Mouse (Mus musculus): Measurements from ENCODE around the gene Slc9a8.

Gene Slc9a8

GRCm38 (mm10) chr2:167414461-167414860, 7.1 kb upstream of the Slc9a8 start:
- DNase-seq (ENCODE audit: low spot score in 2 of 2) = no peak

- no peak for DNase-seq (ENCODE audit: low spot score in 2 of 2)
These were observed 5.4 kb upstream of the Slc9a8 start for GRCm38 (mm10) chr2:167415970-167416563.

DNA sequence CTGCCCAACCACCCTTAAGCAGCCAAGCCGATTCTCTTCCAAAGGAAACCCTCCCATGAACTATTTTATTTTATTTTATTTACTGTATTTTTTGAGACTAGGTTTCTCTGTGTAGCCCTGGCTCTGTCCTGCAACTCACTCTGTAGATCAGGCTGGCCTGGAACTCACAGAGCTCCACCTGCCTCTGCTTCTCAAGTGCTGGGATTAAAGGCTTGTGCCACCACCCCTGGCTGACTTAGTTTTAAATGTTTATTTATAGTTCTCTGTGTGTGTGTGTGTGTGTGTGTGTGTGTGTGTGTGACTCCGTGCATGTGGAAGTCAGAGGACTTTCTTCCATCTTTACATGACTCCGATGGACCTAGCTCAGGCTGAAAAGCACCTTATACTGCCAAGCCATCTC, 4.5 kb upstream of the Slc9a8 start:
- DNase-seq (ENCODE audit: low spot score in 2 of 2) = no peak

DNA sequence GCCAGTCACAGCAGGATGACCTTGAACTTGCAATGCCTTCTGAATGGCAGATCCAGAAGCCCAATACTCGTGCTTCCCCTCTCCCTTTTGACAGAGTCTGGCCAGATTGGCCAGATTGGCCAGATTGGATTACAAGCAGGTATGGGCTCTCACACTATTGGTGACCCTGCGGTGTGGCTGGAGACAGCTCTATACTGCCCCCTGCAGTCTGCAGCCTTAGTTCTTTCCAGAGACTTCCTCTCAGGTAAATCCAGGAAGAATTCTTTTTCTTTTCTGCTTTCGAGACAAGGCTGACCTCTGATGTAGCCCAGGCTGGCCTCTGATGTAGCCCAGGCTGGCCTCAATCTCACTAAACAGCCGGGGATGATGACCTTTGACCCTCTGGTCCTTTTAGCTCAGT, 3.8 kb upstream of the Slc9a8 start:
- DNase-seq (ENCODE audit: low spot score in 2 of 2) = peak; percentile 66 to 76

DNA sequence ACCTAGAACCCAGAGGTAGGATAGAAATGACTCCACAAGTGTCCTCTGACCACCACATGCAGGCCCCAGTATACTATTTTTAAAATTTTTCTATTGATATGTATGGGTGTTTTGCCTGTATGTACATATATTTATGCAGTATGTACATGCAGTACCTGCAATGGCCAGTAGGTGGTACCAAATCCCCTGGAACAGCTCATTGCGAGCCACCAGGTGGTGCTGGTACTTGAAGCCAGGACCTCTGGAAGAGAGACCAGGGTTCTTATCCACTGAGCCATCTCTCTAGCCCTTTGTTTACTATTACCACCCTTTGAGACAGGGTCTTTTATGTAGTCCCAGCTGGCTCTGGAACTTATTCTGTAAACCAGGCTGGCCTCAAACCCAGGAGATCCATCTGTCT, 2.3 kb upstream of the Slc9a8 start:
- DNase-seq (ENCODE audit: low spot score in 2 of 2) = peak; percentile 87 to 92

- no peak for DNase-seq (ENCODE audit: low spot score in 2 of 2)
These were observed 686 bp upstream of the Slc9a8 start for GRCm38 (mm10) chr2:167420811-167421241.

DNA sequence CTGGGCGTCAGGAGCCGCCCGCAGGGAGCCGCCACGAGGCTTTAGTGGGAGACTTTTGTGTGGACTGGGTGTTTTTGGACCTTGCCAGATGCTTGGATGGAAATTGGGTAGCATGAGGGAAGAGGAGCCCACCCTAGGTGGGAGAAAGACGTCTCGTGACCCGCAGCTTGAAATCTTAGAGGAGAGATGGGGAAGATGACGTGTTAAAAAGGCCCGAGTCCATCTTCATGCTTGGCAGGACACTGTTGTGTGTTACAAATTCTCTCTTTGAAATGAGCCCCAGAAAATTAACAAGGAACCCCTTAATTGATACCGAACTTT, 598 bp downstream of the Slc9a8 start:
- no peak for DNase-seq (ENCODE audit: low spot score in 2 of 2)

DNA sequence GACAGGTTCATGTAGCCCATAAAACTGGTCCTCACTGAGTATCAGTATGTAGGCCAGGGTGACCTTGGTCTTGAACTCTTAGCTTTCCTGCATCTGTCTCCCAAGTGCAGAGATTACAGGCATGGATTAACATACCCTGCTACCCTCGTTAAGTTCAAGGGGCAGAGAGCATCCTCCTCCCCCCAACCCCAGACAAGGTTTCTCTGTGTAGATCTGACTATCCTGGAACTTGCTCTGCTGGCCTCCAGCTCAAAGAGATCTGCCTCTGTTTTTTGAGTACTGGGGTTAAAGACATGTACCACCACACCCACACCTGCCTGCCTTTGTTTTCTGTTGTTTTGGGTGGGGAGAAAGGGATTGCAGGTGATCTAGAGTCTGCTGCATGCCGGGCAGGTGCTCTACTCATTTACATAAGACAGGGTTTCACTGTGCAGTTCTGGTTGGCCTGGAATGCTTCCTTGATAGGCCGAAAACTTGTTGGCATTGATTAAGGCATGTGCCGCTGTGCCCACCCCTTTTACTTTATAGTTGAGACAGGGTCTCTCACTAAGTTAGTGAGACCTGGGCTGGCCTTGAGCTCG, 1.6 kb downstream of the Slc9a8 start:
- DNase-seq (ENCODE audit: low spot score in 2 of 2) = no peak

DNA sequence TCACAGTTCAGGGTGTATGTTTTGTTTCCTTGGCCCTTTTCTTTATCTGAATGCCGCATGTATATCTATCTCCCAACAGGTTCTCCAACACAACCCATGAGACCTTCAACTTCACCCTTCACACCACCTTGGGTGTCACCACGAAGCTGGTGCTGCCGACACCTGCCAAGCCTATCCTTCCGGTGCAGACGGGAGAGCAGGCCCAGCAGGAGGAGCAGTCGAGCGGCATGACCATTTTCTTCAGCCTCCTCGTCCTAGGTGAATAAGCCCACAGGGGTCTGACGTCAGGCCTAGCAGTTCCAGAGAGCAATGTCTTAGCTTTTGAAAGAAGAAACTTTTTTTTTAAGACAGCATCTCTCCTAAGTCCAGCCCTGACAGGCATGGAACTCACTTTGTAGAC, 2.5 kb downstream of the Slc9a8 start:
- DNase-seq (ENCODE audit: low spot score in 2 of 2) = no peak

DNA sequence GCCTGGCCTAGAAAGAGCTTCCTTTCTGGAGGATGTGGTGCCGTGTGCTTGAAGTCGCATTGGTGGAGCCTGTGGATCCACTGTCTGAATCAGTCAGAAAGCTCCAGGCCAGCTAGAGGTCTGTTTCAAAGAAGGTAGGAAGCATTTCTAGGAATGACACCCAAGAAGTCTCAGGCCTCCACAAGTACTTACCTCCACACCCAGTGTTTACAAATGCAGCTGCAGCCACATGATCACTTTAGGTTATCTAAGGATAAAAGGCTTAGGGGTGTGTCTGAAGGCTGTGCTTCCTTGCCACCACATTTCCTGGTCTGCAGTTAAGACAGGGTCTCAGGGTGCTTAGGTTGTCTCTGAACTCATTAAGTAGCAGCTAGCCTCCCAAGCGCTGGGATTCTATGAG, 3.0 kb downstream of the Slc9a8 start:
- DNase-seq (ENCODE audit: low spot score in 2 of 2) = no peak

GRCm38 (mm10) chr2:167425407-167425806, 3.9 kb downstream of the Slc9a8 start:
- DNase-seq (ENCODE audit: low spot score in 2 of 2) = no peak

DNA sequence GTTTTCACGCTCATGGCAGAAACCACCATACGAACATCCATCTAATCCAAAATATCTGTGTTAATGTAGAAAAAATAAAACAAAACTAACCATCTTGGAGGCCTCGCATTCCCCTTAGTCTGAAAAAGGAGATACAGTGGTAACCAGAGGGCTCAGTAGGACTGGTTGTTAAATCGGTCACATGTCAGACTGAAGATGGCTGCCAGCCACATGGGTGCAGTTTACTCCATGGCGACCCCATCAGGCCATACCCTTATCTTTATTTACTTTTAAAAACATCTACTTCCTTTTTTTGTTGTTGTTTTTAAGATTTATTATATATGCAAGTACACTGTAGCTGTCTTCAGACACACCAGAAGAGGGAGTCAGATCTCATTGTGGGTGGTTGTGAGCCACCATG, 8.1 kb downstream of the Slc9a8 start:
- DNase-seq (ENCODE audit: low spot score in 2 of 2) = no peak

DNA sequence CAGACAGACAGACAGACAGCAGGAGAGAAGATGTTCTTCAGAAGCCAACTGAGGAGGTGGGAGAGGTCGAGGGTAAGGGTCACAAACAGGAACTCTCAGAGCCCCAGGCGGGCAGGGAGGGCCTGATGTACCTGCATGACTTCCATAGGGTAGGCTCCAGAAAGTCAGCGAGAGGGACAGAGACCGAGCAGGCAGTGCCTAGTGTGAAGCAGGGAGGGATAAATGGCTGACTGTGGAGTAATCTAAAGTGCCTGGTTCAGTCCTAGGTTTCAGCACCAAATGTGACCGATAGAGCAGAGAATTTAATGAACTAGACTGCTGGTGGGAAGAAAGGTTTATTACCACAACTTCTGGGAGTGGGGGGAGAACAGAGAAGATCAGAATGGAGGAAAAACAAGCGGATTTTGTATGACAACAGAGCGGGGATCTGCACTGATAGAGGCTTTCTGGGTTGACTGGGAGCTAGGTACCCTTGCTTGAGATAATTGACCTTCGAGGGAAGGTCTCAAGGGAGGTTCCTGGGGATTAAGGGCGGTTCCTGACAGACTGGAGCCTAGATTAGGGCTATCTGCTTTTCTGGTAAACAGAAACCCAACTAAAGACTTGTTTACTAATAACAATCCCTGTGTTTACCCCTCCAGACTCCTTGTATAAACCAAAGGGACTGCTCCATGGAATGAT, 9.4 kb downstream of the Slc9a8 start:
- no peak for DNase-seq (ENCODE audit: low spot score in 2 of 2)

DNA sequence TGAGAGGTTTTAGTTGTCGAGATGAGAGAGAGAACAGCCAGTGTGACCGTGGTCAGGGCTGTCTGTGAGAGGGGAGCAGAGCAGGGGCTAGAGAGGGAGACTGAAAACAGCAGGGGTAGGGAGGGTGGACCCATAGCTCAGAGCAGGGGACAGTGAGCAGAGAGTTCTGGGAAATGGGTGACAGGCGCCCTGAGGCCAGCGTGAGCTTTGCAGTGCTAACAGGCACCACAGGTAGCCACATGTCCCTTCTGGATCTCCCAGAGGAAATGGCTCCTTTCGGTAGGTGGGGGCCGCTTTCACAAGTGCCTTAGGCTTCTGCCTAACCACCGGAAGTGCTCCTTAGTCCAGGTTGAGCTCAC, 9.9 kb downstream of the Slc9a8 start:
- DNase-seq (ENCODE audit: low spot score in 2 of 2) = no peak

GRCm38 (mm10) chr2:167434570-167434969, 13.1 kb downstream of the Slc9a8 start:
- DNase-seq (ENCODE audit: low spot score in 2 of 2) = no peak

DNA sequence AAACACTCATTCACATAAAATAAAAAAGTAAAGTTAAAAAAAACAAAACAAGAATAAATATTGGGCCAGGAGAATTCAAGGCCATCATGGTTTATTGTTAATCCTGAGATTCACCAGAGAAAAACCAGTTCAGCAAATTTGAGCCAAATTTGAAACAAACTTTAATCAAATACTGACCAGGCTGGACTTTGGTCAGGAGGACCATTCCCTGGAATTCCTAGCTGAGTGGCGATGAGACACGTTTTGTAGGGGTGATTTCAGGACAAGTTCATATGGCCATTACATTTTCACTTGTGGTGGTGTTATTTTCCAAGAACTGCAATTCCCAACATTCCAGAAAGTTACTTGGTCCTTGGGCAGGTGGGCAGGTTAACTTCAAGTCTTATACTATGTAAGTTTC, 14.1 kb downstream of the Slc9a8 start:
- no peak for DNase-seq (ENCODE audit: low spot score in 2 of 2)

GRCm38 (mm10) chr2:167436371-167436770, 14.9 kb downstream of the Slc9a8 start:
- no peak for DNase-seq (ENCODE audit: low spot score in 2 of 2)

DNA sequence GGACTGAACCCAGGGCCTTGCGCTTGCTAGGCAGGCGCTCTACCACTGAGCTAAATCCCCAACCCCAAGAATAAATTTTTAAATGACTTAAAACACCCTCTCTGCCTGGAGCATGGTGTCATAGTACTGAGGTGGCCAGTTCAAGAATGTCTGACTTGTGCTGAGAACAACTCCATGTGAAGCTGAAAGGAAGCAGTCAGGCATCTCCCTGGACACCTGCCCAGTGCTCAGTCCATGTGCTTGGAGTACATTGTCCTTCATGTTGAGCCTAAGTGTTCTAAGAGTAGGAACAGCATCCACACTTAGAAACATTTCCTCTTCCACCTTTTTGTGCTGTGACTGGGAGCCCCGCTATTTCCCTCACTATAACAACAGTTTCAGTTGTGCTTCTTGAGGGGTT, 17.9 kb downstream of the Slc9a8 start:
- no peak for DNase-seq (ENCODE audit: low spot score in 2 of 2)

- DNase-seq (ENCODE audit: low spot score in 2 of 2) = no peak
These were observed 22.1 kb downstream of the Slc9a8 start for GRCm38 (mm10) chr2:167443411-167444193.

DNA sequence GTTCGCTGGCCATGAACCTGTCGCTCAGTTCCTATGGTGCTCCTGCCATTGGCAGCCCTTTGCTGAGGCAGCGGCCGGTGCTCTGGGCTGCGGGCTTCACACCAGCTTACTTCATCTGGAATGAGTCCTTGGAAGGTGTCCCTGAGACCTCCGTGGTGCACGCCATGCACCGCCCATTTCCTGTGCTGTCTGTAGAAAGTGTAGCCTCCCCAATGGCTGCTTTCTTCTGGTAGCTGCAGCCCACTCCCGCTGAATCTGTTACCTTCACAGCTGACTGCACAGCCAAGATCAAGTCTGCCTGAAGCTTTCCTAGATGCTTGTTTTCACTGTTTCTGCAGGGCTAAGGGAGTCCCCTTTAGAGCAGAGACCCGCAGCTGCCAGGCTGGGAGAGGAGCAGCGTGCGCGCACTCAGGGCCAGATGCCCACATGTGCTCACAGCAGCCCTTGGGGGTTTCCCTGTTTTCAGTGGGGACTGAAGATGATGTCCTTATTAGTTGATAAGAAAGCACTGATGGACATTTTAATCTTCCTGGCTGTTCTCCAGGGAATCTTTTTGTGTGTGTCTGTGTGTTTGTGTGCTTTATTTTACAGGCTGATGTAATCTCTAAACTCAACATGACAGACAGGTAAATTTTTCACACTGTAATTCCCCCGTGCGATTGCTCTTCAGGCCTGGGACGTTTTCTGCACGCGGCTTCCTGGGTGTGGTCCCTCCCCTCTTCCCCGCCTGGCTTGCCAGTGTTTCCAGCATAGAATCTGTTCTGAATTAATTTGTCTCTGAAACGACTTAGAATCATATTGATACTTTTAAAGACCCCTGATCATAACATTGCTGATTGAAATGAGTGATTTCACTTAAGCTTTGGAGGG, 24.6 kb downstream of the Slc9a8 start:
- no peak for DNase-seq (ENCODE audit: low spot score in 2 of 2)

GRCm38 (mm10) chr2:167447207-167447606, 25.7 kb downstream of the Slc9a8 start:
- no peak for DNase-seq (ENCODE audit: low spot score in 2 of 2)

DNA sequence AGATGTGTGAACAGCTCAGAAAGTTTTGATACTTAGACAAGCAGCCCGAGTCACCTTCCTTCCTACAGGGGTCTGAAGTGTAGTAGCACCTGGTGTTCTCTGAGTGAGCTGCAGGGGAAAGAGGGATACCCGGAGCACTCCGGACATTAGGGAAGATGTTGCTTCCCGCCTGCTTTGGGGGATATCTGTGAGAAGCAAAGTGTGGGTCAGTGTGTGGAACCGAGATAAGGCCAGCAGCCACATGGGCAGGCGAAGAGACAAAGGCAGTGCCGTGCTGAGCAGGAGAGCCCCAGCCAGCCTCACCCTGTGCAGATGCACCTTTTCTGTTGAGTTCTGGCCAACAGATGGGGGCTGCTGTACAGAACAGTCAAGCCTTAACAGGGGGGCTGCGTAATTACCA, 26.1 kb downstream of the Slc9a8 start:
- DNase-seq (ENCODE audit: low spot score in 2 of 2) = no peak

Data from natural killer cell, adult 2 months (primary cell).